Mouse (Mus musculus) E14TG2a.4 (cell line): ENCODE data around the gene AA467197.

Experiments used
- CTCF ChIP-seq: conservative IDR thresholded peaks from 2 replicates; pipeline ENCODE4 v1.5.1; 2014; ENCODE audit warnings: low read length
- POU5F1 ChIP-seq: IDR thresholded peaks from 2 replicates; pipeline ENCODE4 v1.6.1; 2014; ENCODE audit warnings: low read length, borderline replicate concordance

DNA sequence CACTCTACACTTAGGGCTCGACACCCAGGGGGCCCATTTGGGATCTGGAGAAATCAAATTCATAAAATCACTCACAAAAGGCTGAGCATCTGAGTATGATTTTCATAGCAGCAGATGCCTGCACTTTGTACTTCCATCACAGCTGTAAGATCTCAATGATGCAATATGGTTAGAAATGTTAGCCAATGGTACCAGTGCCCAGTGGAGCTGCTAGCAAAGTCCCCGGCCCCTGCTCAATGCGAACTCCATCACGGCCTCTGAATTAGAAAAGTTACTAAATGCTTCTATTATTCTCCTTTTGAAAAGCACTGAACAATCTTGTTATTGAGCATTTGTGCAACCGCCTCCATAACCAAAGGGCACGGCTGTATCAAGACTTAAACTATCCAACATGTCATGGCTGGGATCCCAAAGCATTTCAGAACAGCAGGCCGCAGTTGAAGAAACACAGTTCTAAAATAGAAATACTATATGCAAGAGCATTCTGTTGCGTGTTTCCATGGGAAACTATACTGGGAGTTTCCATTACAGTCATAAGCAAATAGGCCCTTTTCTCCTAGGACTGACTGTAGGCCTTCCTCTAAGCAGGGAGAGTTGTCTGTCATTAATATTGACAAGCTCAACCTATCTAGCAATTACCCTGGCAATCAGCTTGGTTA, 48.8 kb upstream of the AA467197 start:
- TF ChIP-seq CTCF (no peak), POU5F1 (no peak)
